Mouse (Mus musculus) heart, postnatal 36 days (tissue): ENCODE results near the gene Cbx7. TPM values are rescaled to one million over a fixed set of nuclear protein-coding genes. Genes with fewer than 3 reads are reported as not detected.
"Not testable (repeated sequence)": the region's sequence is repeated elsewhere in the genome, so short reads cannot be mapped to it uniquely, and the experiment has no call there.

Source experiments
- DNase-seq, 2 experiments: peaks; one replicate each; pipeline ENCODE4 v3.0.0; 2021 to 2022
- intact Hi-C: fragments of 180-260 bp; cut with DNase I; formaldehyde crosslinking; loops from one replicate; pipeline ENCODE4 v1.15.1; 2025
- total RNA-seq, 2 experiments: library from RNA; stranded (reverse); gene quantifications; 2 replicates each; pipeline ENCODE4 v1.2.3; 2021

The Cbx7 gene
- total RNA-seq, 2 experiments from 2014 or later = 13.2 to 16.6 TPM

GRCm38 (mm10) chr15:79903963-79904362 is 67.0 kb downstream of the Cbx7 start:
- no peak for DNase-seq
- intact Hi-C loops = no loop called here

- intact Hi-C loops, DNase-seq: not testable (repeated sequence)
These were observed 67.8 kb downstream of the Cbx7 start for GRCm38 (mm10) chr15:79903081-79903480.

GRCm38 (mm10) chr15:79901399-79901798 is 69.5 kb downstream of the Cbx7 start:
- intact Hi-C loops = no loop called here
- DNase-seq = no peak

- DNase-seq = no peak
These were observed 70.2 kb downstream of the Cbx7 start for GRCm38 (mm10) chr15:79900751-79901150.

GRCm38 (mm10) chr15:79899828-79900510 is 71.0 kb downstream of the Cbx7 start:
- intact Hi-C loops = no loop called here
- DNase-seq = no peak

More at GRCm38 (mm10) chr15:79900751-79901150, 70.2 kb downstream of the Cbx7 start:
- intact Hi-C loops = no loop called here

GRCm38 (mm10) chr15:79898988-79899387 is 71.9 kb downstream of the Cbx7 start:
- no peak for DNase-seq
- intact Hi-C loops = no loop called here

- intact Hi-C loops = no loop called here
- no peak for DNase-seq
These were observed 74.7 kb downstream of the Cbx7 start for GRCm38 (mm10) chr15:79896080-79896725.

GRCm38 (mm10) chr15:79895221-79896079 is 75.5 kb downstream of the Cbx7 start:
- DNase-seq, intact Hi-C loops: not testable (repeated sequence)

- intact Hi-C loops = loop anchor here (5.0 kb wide), 2 partner anchors 188 to 202 kb away; partner anchors contain the start of gene Gtpbp1
These were observed 76.6 kb downstream of the Cbx7 start for GRCm38 (mm10) chr15:79894343-79894742.

GRCm38 (mm10) chr15:79893824-79894123 is 77.1 kb downstream of the Cbx7 start:
- no peak for DNase-seq
- intact Hi-C loops = loop anchor here (5.0 kb wide), 2 partner anchors 189 to 201 kb away; partner anchors contain the start of gene Gtpbp1

More at GRCm38 (mm10) chr15:79894343-79894742, 76.6 kb downstream of the Cbx7 start:
- no peak for DNase-seq

GRCm38 (mm10) chr15:79892995-79893823 is 77.7 kb downstream of the Cbx7 start:
- DNase-seq = no peak

GRCm38 (mm10) chr15:79892213-79892541 is 78.7 kb downstream of the Cbx7 start:
- intact Hi-C loops = loop anchor here (5.0 kb wide), 2 partner anchors 190 to 200 kb away; partner anchors contain the start of gene Gtpbp1
- peak; percentile 75 to 81 for DNase-seq

More at GRCm38 (mm10) chr15:79892995-79893823, 77.7 kb downstream of the Cbx7 start:
- intact Hi-C loops = loop anchor here (5.0 kb wide), 2 partner anchors 189 to 201 kb away; partner anchors contain the start of gene Gtpbp1

- intact Hi-C loops = loop anchor here (5.0 kb wide), 2 partner anchors 191 to 199 kb away; partner anchors contain the start of gene Gtpbp1
- peak; percentile 77 to 78 for DNase-seq
These were observed 79.3 kb downstream of the Cbx7 start, which contains the start of gene Apobec3 for GRCm38 (mm10) chr15:79891436-79892212. Gene Apobec3, plus strand, starts transcription at chr15:79891659.

- no peak for DNase-seq
- intact Hi-C loops = loop anchor here (5.0 kb wide), 1 partner anchor 133 kb away; no protein-coding TSS in a partner anchor
These were observed 86.1 kb downstream of the Cbx7 start for GRCm38 (mm10) chr15:79884820-79885219.

GRCm38 (mm10) chr15:79883352-79883822 is 87.5 kb downstream of the Cbx7 start:
- DNase-seq = peak; percentile 97 to 98
- intact Hi-C loops = loop anchor here (1.0 to 5.0 kb wide), 2 partner anchors 51 to 131 kb away; no protein-coding TSS in a partner anchor

- intact Hi-C loops = loop anchor here (1.0 to 5.0 kb wide), 2 partner anchors 50 to 130 kb away; no protein-coding TSS in a partner anchor
- no peak for DNase-seq
These were observed 88.2 kb downstream of the Cbx7 start for GRCm38 (mm10) chr15:79882623-79883267.

GRCm38 (mm10) chr15:79880477-79880876 is 90.4 kb downstream of the Cbx7 start:
- intact Hi-C loops = loop anchor here (5.0 kb wide), 1 partner anchor 128 kb away; no protein-coding TSS in a partner anchor
- DNase-seq = no peak

- intact Hi-C loops = no loop called here
- DNase-seq = peak; percentile 81 to 85
These were observed 91.6 kb downstream of the Cbx7 start for GRCm38 (mm10) chr15:79879319-79879718.
